Mouse (Mus musculus): ENCODE measurements at regions not wholly inside any gene's neighbourhood (a gene's known extent, or its start where the extent isn't known, plus 50 kb on each side); places are given as distances from the start of the nearest gene placed in this dataset.

GRCm38 (mm10) chr15:28864101-28864500, 660.5 kb downstream of the Dnah5 start:
- ATAC-seq (ENCODE audit: insufficient read depth) (no peak), DNase-seq (ENCODE audit: low read depth in 3 of 3, low spot score in 3 of 3) (no peak)
- no peak overlapping the region for H3K9ac ChIP-seq (replicated peaks)
- no peaks in the 10 kb centered on the region for H3K27me3 ChIP-seq (ENCODE audit: control insufficient read depth, insufficient read depth, low read length)
- WGBS (ENCODE audit: insufficient replicate concordance): 50% methylated on average over 1 of the region's 1 CpGs
- H3K36me3 ChIP-seq (replicated peaks; ENCODE audit: control insufficient read depth, insufficient read depth, low read depth): no peaks in the 10 kb centered on the region
- H3K4me3 ChIP-seq (ENCODE audit: insufficient read depth in 1 of 2, low read depth in 2 of 2, low read length in 2 of 2): no peak overlapping the region
- H3K4me2 ChIP-seq (ENCODE audit: low read depth): no peak overlapping the region
- no peaks in the 10 kb centered on the region for H3K9me3 ChIP-seq (ENCODE audit: control insufficient read depth, low read length)
- TF ChIP-seq CTCF (IDR thresholded peaks at IDR 0.05; ENCODE audit: low read depth) (no peak), EP300 (IDR thresholded peaks at IDR 0.05; ENCODE audit: low read depth) (no peak)
- no peak overlapping the region for H3K27ac ChIP-seq
- no peaks in the 10 kb centered on the region for H3K4me1 ChIP-seq (replicated peaks; ENCODE audit: control insufficient read depth in 2 of 2, insufficient read depth in 2 of 2, low read length in 1 of 2)

- H3K9me3 ChIP-seq (ENCODE audit: control insufficient read depth, low read length): no peaks in the 10 kb centered on the region
- ATAC-seq (ENCODE audit: insufficient read depth): no peak
- no peak overlapping the region for H3K4me3 ChIP-seq (ENCODE audit: insufficient read depth in 1 of 2, low read depth in 2 of 2, low read length in 2 of 2)
- TF ChIP-seq CTCF (IDR thresholded peaks at IDR 0.05; ENCODE audit: low read depth) (no peak), EP300 (IDR thresholded peaks at IDR 0.05; ENCODE audit: low read depth) (no peak)
- no peaks in the 10 kb centered on the region for H3K36me3 ChIP-seq (replicated peaks; ENCODE audit: control insufficient read depth, insufficient read depth, low read depth)
- no peak overlapping the region for H3K27ac ChIP-seq
- no peak for DNase-seq (ENCODE audit: low read depth in 3 of 3, low spot score in 3 of 3)
- no peak overlapping the region for H3K9ac ChIP-seq (replicated peaks)
- no peaks in the 10 kb centered on the region for H3K27me3 ChIP-seq (ENCODE audit: control insufficient read depth, insufficient read depth, low read length)
- H3K4me1 ChIP-seq (replicated peaks; ENCODE audit: control insufficient read depth in 2 of 2, insufficient read depth in 2 of 2, low read length in 1 of 2): no peaks in the 10 kb centered on the region
- H3K4me2 ChIP-seq (ENCODE audit: low read depth): no peak overlapping the region
- WGBS (ENCODE audit: insufficient replicate concordance): 64% methylated on average over 2 of the region's 2 CpGs
These were observed 661.4 kb downstream of the Dnah5 start for GRCm38 (mm10) chr15:28864913-28865312.

DNA sequence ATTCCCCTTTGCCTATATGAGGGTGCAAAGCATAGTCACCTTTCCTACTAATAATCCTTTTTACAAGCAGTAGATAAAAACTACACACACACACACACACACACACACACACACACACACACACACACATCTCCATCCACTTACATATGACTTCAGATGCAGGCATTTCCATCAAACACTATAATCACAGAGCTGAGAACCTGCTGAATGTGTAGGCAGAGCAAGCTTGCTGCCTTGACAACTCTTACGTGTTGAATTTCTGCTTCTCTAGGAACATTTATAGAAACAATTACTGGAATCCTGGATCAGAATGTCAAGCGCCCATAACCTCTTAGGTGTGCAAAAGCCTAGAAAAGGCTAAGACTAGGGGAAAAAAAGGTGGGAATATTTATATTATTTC, 669.4 kb downstream of the Dnah5 start:
- DNase-seq (ENCODE audit: low read depth in 3 of 3, low spot score in 3 of 3) (no peak), ATAC-seq (ENCODE audit: insufficient read depth) (no peak)
- Histone ChIP-seq H3K4me3 (ENCODE audit: insufficient read depth in 1 of 2, low read depth in 2 of 2, low read length in 2 of 2) (no peak overlapping the region), H3K9me3 (ENCODE audit: control insufficient read depth, low read length) (no peaks in the 10 kb centered on the region), H3K27me3 (ENCODE audit: control insufficient read depth, insufficient read depth, low read length) (no peaks in the 10 kb centered on the region), H3K4me1 (replicated peaks; ENCODE audit: control insufficient read depth in 2 of 2, insufficient read depth in 2 of 2, low read length in 1 of 2) (no peaks in the 10 kb centered on the region), H3K36me3 (replicated peaks; ENCODE audit: control insufficient read depth, insufficient read depth, low read depth) (no peaks in the 10 kb centered on the region), H3K9ac (replicated peaks) (no peak overlapping the region), H3K27ac (no peak overlapping the region), H3K4me2 (ENCODE audit: low read depth) (no peak overlapping the region)
- no peak for TF ChIP-seq CTCF (IDR thresholded peaks at IDR 0.05; ENCODE audit: low read depth)
- TF ChIP-seq EP300 (IDR thresholded peaks at IDR 0.05; ENCODE audit: low read depth): no peak
- WGBS (ENCODE audit: insufficient replicate concordance): 55% methylated on average over 2 of the region's 2 CpGs

- Histone ChIP-seq H3K4me2 (ENCODE audit: low read depth) (no peak overlapping the region), H3K27ac (no peak overlapping the region), H3K9me3 (ENCODE audit: control insufficient read depth, low read length) (no peaks in the 10 kb centered on the region), H3K4me1 (replicated peaks; ENCODE audit: control insufficient read depth in 2 of 2, insufficient read depth in 2 of 2, low read length in 1 of 2) (no peaks in the 10 kb centered on the region), H3K36me3 (replicated peaks; ENCODE audit: control insufficient read depth, insufficient read depth, low read depth) (no peaks in the 10 kb centered on the region), H3K9ac (replicated peaks) (no peak overlapping the region), H3K4me3 (ENCODE audit: insufficient read depth in 1 of 2, low read depth in 2 of 2, low read length in 2 of 2) (no peak overlapping the region), H3K27me3 (ENCODE audit: control insufficient read depth, insufficient read depth, low read length) (no peaks in the 10 kb centered on the region)
- TF ChIP-seq CTCF (IDR thresholded peaks at IDR 0.05; ENCODE audit: low read depth) (no peak), EP300 (IDR thresholded peaks at IDR 0.05; ENCODE audit: low read depth) (no peak)
- DNase-seq (ENCODE audit: low read depth in 3 of 3, low spot score in 3 of 3) (no peak), ATAC-seq (ENCODE audit: insufficient read depth) (no peak)
- WGBS (ENCODE audit: insufficient replicate concordance): 61% methylated on average over 3 of the region's 3 CpGs
These were observed 692.8 kb downstream of the Dnah5 start for GRCm38 (mm10) chr15:28896248-28896808.

- no peak overlapping the region for H3K9ac ChIP-seq (replicated peaks)
- H3K27ac ChIP-seq: no peak overlapping the region
- H3K9me3 ChIP-seq (ENCODE audit: control insufficient read depth, low read length): no peaks in the 10 kb centered on the region
- TF ChIP-seq CTCF (IDR thresholded peaks at IDR 0.05; ENCODE audit: low read depth) (no peak), EP300 (IDR thresholded peaks at IDR 0.05; ENCODE audit: low read depth) (no peak)
- H3K27me3 ChIP-seq (ENCODE audit: control insufficient read depth, insufficient read depth, low read length): no peaks in the 10 kb centered on the region
- H3K4me1 ChIP-seq (replicated peaks; ENCODE audit: control insufficient read depth in 2 of 2, insufficient read depth in 2 of 2, low read length in 1 of 2): no peaks in the 10 kb centered on the region
- H3K4me2 ChIP-seq (ENCODE audit: low read depth): no peak overlapping the region
- 63% methylated on average over 4 of the region's 4 CpGs for WGBS (ENCODE audit: insufficient replicate concordance)
- H3K4me3 ChIP-seq (ENCODE audit: insufficient read depth in 1 of 2, low read depth in 2 of 2, low read length in 2 of 2): no peak overlapping the region
- DNase-seq (ENCODE audit: low read depth in 3 of 3, low spot score in 3 of 3): no peak
- ATAC-seq (ENCODE audit: insufficient read depth): no peak
- no peaks in the 10 kb centered on the region for H3K36me3 ChIP-seq (replicated peaks; ENCODE audit: control insufficient read depth, insufficient read depth, low read depth)
These were observed 718.9 kb downstream of the Dnah5 start for GRCm38 (mm10) chr15:28922437-28922836.

Data from liver, embryonic 14.5 days (tissue).